Mouse (Mus musculus) layer of hippocampus, postnatal 25 days (tissue): ENCODE measurements around the gene 1700037H04Rik. TPM values are rescaled to one million over a fixed set of nuclear protein-coding genes. Genes with fewer than 3 reads are reported as not detected.
A peak's percentile ranks its signal among the peaks of the same experiment; 100 is the strongest.

ENCODE experiments used
- DNase-seq, 2 experiments: peaks; one replicate each; pipeline ENCODE4 v3.0.0; 2022; ENCODE audit warnings: mixed read lengths in 2 of 2, low spot score in 1 of 2; ENCODE audit errors: extremely low spot score in 1 of 2
- total RNA-seq, 2 experiments: library from RNA; stranded (reverse); gene quantifications; 2 replicates each; pipeline ENCODE4 v1.2.3; 2021

1700037H04Rik gene
- total RNA-seq, 2 experiments from 2014 or later: 55.5 to 66.7 TPM

GRCm38 (mm10) chr2:131148353-131149253, 11.3 kb downstream of the 1700037H04Rik start:
- DNase-seq: no peak

GRCm38 (mm10) chr2:131147043-131147365, 12.9 kb downstream of the 1700037H04Rik start:
- no peak for DNase-seq

DNA sequence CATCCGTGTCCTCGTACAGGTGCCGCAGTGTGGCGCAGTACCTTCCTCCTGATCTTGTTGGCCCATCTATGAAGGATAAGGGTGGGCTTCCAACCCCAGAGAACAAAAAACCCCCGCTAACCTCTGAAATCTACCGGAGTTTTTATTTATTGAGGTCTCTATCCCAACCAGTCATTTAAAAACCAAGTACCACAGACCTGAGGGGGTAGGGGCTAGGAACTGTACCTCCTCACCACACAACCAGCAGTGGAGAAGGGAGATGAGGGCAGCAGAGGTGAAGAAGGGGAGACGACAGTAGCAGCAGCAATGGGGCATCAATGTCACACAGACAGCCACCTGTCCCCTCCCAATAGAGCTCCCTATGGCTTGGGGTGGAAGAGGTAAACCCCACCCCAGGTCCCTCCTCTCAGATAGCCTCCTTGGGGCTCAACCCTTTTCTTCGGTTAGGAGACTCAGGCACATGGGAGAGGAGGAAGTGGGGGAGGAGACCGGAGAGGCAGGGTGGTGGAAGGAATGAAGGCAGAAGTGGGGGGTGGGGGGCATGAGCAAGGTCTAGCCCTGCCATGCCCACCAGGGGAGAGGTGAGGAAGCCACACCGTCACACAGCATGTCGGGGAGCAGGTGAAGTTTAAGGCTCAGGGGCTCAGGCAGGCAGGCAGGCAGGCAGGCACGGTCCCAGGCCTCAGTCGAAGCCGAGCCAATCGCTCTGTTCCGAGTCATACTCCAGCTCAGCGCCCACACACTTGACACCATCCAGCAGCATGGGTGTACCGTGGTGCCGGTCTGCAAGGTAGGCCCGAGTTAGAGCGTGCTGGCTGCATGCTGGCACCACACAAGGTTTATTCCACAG, 13.5 kb downstream of the 1700037H04Rik start:
- DNase-seq: no peak

GRCm38 (mm10) chr2:131145536-131145935, 14.3 kb downstream of the 1700037H04Rik start:
- DNase-seq: no peak

GRCm38 (mm10) chr2:131145121-131145520, 14.8 kb downstream of the 1700037H04Rik start:
- DNase-seq: no peak

GRCm38 (mm10) chr2:131143007-131143780, 16.7 kb downstream of the 1700037H04Rik start:
- DNase-seq: no peak

- DNase-seq: peak; percentile 36 to 59
Observed at GRCm38 (mm10) chr2:131142592-131142991, 17.3 kb downstream of the 1700037H04Rik start.

- no peak for DNase-seq
Observed at GRCm38 (mm10) chr2:131141336-131141986, 18.4 kb downstream of the 1700037H04Rik start.

DNA sequence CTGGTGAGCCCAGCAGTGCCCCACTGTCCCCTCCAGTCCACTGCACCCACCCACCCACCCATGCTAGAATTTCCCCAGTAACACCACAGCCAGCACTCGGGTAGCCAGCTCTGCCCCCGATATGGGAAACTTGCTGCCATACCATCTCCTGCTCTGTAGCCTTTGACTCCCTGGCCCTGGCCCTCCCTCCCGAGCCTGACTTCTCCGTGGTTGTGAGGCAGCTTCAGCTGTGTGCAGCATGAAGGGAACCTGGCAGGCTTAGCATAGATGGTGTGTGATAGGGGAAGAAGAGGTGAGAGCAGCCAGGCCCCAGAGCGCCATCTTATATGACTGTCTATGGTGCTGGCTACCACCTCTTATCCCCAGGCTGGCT, 19.4 kb downstream of the 1700037H04Rik start:
- DNase-seq: no peak

DNA sequence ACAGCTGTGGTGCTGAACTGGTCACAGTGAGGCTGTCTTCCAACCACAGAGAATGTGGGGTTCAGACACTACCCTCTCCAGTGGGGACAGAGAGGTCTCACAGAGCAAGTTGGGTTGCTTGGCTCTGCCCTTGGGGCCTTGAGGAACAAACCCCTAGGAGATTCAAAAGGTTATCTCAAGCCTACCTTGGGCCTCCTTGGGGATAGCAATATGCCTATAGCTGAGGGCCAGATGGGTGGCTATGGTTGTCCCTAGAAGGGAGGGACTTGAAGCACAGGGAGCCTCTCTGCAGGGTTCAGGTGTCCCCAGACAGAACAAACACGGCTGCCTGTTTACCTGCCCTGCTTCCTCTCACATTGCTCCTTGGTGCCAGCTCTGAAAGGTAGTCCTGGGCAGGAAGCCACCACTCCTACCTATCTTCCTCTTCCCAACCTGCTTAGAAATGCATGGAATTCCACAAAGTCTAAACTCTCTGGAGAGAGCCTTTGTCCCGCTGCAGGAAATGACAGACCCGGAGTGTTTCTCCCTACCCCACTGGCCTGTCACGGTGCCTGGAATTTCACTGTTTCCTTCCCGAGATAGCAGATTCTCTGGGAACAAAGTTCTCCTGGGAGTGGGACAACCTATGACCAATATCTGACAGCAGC, 19.9 kb downstream of the 1700037H04Rik start:
- DNase-seq: no peak

GRCm38 (mm10) chr2:131139287-131139686, 20.6 kb downstream of the 1700037H04Rik start:
- no peak for DNase-seq

DNA sequence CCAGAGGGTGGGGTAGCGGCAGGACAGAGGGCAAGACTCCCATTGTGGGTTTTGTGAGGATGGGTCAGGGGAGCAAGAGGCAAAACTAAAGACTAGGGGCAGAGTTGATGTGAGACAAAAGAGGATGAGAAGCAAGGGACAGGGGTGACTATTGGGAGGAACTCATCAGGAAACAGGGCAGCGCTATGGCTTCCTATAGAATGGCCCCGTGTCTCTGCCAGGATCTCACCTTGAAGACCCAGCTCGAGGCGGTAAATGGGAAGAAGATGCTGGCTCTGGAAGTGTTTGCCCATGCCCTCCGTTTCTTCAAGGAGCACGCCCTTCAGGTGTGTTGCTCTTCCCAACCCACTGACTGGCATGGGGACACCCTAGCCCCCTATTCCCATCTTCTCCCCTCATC, 21.1 kb downstream of the 1700037H04Rik start:
- DNase-seq: peak in 1 of 2 experiments; percentile 0

DNA sequence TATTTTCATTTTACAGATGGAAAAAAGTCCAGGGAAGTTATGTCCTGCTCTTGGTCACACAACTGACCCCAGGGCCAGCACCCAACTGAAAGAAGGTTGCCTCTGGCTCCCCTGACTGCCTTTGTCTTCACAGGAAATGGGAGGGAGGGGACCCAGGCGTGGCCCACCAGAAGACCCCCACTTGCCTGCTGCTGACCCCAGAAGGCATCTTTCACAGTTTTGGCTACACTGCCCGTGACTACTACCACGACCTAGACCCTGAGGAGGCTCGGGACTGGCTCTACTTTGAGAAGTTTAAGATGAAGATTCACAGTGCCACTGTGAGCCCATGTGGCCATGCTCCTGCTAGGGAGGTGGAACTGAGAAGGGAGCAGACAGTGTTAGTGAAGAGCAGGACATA, 21.6 kb downstream of the 1700037H04Rik start:
- DNase-seq: peak in 1 of 2 experiments; percentile 2

DNA sequence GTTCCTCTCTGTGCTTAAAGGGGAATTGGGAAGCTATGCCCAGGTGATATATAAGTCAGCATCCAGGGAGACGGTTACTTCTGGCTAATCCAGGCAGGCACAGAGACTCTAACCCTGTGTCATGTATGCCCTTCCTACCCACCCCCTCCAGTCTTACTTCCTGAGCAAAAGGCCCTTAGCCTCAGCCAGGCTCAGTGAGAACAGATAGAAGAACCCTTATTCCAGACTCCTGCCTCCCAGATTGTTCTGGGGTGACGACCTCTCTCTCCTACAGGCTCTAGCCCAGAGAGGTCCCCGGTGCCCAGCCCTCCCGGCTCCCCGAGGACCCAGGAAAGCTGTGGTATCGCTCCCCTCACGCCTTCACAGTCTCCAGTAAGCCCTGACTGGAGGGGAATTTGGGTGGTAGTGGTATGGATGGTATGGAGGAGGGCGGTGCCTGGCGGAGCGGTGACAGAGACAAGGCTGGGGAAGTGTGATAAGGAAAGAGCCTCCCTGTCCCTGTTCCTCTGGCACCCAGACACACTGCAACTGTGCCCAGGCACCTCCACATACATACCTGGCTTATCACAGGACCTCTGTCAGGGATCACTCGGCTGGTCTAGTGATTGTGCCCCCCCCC, 24.3 kb downstream of the 1700037H04Rik start:
- no peak for DNase-seq

GRCm38 (mm10) chr2:131134826-131135400, 25.0 kb downstream of the 1700037H04Rik start:
- no peak for DNase-seq

- no peak for DNase-seq
Observed at GRCm38 (mm10) chr2:131134381-131134780, 25.5 kb downstream of the 1700037H04Rik start.

DNA sequence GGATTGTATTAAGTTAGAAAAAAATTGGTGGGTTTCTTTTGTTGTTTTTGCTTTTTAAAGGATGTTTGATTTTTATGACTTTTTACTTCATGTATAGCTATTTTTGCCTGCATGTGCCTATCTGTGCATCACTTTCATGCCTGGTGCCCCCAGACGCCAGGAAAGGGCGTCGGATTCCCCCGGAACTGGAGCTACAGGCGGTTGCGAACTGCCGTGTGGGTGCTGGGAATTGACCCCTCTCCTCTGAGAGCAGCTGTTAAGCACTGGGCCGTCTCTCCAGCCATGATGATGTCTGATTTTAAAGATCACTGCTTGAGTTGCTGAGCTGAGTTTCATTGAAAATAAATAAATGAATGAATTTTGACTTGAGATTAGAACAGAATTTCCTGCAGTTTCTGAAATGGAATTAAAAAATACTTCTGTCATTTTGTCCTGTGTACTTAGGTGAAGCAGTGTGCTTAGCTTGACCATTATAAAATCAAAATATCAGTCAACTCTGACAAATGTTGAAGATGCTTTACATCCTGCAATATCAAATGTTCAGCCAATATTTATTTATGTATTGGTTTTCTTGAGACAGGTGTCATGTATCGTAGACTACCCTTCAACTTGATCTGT, 26.8 kb downstream of the 1700037H04Rik start, which contains the start of gene Gm11037:
Gene Gm11037, plus strand, starts transcription at position 568 of the 618 bp plus-strand sequence.
- DNase-seq: no peak
